Mouse (Mus musculus): ENCODE results near the gene 7530416G11Rik. TPM values are rescaled to one million over a fixed set of nuclear protein-coding genes. Genes with fewer than 3 reads are reported as not detected.

7530416G11Rik gene
- total RNA-seq (2023; ENCODE audit: inconsistent age) = not detected in 4 replicates

GRCm38 (mm10) chr15:85503127-85503526 is at the start of gene 7530416G11Rik:
TSS of gene 7530416G11Rik (minus strand) at chr15:85503227.

Other genes starting within 250 kb of the 7530416G11Rik start
- gene Atxn10, start 167.0 kb downstream of the 7530416G11Rik start, total RNA-seq (2023; ENCODE audit: inconsistent age) = 45.9 to 50.1 TPM (median 47.5 TPM) in 4 replicates
- not detected in 4 replicates for gene Wnt7b, start 79.2 kb upstream of the 7530416G11Rik start, total RNA-seq (2023; ENCODE audit: inconsistent age)
- not detected in 4 replicates for gene Ppara, start 231.8 kb upstream of the 7530416G11Rik start, total RNA-seq (2023; ENCODE audit: inconsistent age)

Data from B cell, adult (primary cell).